Mouse (Mus musculus): ENCODE data around the gene Mybph.

Gene Mybph

DNA sequence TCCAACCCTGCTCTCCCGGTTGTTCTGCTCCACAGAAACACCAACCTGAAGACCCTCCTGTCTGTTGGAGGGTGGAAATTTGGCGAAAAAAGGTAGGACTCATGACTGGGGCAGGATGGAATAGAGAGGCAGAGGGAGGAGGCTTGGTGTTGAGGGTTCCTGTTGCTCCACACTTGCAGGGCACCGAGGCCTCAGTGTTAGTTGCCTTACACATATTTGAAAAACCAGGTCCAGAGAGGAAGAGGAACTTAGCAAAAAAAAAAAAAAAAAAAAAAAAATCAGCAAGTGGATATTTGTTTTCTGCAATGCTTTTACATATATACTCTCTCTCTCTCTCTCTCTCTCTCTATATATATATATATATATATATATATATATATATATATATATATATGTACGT lies 9.2 kb upstream of the Mybph start:
- no peak for DNase-seq (ENCODE audit: low spot score)

GRCm38 (mm10) chr1:134188217-134188616 lies 5.0 kb upstream of the Mybph start:
- DNase-seq (ENCODE audit: low spot score): no peak

DNA sequence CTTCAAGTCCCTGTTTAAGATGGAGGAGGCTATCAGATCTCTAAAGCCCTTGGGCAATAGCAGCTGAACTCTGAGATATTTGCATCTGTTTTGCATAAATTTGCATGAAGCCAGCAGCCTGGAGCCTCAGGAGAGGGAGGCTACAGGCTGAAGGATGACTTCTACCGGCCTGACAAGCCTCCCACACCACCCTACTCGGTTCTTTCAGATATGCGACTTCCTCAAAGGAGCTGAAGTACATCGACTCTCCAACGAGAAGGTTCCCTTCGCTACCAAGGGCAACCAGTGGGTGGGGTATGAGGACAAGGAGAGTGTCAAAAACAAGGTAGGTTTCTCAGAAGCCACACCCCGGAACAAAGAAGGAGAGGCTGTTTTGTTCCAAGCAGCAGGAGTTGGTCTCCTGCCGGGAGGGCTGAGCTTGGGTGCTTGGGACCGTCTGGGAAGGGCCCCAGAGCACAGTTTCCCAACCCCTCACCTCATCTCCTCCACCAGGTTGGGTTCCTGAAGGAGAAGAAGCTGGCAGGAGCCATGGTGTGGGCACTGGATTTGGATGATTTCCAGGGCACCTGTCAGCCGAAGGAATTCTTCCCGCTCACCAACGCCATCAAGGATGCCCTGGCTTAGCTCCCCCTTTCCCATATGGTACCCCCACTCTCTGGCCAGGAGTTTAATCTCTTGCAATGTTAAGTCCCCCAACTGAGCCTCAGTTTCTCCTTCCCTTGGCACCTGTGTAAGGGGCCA lies 4.1 kb upstream of the Mybph start:
- no peak for DNase-seq (ENCODE audit: low spot score)

DNA sequence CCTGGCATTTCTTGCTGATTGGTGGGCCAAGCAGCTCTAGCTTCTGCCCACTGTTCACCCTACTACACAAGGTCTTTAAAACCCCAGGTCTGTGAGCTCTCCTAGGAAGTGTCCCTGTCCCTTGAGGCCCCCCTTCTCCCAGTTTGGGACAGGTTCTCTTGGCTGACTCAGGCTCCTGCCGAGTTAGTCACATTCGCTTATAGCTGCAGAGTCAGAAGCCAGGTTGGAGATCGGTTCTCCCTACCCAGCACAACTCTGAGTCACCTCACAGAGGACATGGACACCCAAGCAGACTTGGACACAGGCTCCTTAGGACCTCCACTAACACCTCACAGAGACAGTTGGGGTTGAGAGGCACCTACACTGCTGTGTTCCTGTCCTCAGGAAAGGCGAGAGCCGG lies 2.1 kb upstream of the Mybph start:
- no peak for DNase-seq (ENCODE audit: low spot score)

DNA sequence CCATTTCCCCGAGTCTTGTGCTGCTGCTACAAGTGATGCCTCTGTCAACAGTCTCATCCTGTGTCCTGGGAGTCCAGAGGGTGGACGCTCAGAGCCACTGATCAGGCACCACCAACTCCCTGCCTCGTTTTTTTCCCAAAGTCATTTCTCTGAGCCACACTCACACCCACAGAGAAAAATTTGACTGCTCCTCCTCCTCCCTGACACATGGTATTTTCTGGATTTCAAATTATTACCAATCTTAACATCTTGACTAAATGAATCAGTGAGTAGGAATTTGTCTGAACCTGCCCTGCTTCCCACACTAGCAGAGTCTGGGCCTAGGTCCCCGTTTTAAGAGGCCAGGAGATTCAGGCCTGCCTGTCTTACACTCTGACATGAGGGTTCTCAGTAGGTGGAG lies 1.2 kb upstream of the Mybph start:
- DNase-seq (ENCODE audit: low spot score): no peak

- no peak for DNase-seq (ENCODE audit: low spot score)
Measured at GRCm38 (mm10) chr1:134193674-134194197, 488 bp downstream of the Mybph start.

- no peak for DNase-seq (ENCODE audit: low spot score)
Measured at GRCm38 (mm10) chr1:134194298-134195022, 1.2 kb downstream of the Mybph start.

GRCm38 (mm10) chr1:134195117-134195516 lies 1.9 kb downstream of the Mybph start:
- no peak for DNase-seq (ENCODE audit: low spot score)

- no peak for DNase-seq (ENCODE audit: low spot score)
Measured at GRCm38 (mm10) chr1:134195571-134195970, 2.3 kb downstream of the Mybph start.

DNA sequence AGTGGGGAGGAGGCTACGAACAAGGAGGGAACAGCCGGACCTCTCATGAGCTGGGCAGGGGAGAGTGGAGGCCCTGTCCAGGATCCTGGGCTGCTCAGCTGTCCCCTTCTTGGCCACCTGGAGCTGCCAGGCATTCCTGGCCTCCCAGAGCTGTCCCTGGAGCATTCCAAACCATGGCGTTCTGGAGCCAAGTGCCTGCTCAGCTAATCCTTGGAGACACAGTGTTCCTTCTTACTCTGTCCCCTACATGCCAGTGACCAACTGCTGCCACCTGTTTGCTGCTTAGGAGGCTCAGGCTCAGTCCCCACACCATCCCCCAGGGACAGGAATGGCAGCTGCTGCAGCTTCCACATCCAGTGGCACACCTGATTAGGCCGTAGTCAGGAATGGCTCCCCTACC lies 2.7 kb downstream of the Mybph start:
- DNase-seq (ENCODE audit: low spot score): no peak

- peak; percentile 56 for DNase-seq (ENCODE audit: low spot score)
Measured at GRCm38 (mm10) chr1:134196386-134196785, 3.1 kb downstream of the Mybph start.

DNA sequence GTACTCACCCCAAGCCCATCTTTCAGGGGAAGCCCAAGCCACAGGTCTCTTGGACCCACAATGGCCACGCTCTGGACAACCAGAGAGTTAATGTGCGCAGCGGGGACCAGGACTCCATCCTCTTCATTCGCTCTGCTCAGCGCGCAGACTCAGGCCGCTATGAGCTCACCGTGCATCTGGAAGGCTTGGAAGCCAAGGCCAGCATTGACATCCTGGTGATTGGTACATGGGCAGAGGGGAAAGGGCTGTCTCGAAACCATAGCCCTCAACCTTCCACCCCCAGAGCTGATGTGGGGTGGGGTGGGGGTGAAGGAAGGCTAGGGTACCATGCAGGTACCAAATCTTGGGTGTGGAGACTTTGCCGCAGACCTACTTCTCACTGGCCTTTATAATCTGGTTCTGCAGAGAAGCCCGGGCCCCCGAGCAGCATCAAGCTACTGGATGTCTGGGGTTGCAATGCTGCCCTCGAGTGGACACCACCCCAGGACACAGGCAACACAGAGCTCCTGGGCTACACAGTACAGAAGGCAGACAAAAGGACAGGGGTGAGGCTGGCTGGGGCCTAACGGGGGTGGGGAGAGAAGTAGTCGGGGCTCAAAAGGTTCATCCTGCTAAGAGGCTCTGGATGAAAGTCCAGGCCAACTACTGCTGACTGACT lies 4.2 kb downstream of the Mybph start:
- DNase-seq (ENCODE audit: low spot score): no peak

DNA sequence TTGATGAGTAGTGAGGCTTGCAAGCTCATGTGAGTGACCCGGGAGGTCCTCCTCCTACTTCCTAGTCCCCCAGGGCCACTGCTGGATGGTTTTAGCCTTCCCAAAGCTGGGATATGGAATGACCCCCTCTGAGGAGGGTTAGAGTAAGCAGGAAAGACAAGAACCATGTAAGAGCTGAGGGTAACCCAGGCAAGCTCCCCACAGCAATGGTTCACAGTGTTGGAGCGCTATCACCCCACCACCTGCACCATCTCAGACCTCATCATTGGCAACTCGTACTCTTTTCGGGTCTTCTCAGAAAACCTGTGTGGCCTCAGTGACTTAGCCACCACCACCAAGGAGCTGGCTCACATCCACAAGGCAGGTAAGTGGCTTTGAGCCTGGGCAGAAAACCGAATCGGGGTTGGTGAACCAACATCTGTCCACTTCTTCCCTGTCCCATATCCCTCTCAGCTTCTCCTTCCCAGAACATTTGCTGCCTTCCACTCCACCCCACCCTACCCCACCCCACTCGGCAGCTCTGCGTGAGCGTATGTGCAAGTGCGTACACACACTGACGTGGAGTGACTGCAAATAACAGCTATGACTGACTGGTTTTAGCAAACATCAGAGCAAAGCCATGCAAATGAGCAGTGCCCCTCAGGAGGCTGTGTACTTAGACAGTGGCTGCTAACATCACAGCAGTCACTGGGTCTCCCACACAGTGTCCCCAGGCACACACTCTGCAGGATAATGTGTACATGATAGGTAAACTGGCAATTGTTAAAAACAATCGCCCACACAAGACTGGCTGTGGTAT lies 5.1 kb downstream of the Mybph start:
- no peak for DNase-seq (ENCODE audit: low spot score)

DNA sequence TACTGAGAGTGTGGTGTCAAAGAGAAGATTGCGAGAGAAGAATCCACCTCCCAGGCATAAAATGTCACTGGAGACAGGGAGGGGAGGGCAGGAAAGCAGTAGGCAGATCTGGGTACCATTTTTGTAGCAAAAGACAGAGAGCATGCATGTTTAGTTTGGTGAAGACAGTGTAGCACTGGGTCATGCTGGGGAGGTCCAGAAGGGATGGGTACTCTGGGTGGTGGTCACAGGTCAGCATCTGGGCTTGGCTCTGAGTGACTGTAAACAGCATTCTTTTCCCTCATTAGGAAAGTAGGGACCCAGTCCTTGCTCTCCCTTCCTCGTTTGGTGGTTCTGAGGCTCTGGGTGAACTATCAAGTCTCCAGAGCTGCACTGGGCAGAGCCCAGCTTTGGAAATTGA lies 7.2 kb downstream of the Mybph start:
- no peak for DNase-seq (ENCODE audit: low spot score)

DNA sequence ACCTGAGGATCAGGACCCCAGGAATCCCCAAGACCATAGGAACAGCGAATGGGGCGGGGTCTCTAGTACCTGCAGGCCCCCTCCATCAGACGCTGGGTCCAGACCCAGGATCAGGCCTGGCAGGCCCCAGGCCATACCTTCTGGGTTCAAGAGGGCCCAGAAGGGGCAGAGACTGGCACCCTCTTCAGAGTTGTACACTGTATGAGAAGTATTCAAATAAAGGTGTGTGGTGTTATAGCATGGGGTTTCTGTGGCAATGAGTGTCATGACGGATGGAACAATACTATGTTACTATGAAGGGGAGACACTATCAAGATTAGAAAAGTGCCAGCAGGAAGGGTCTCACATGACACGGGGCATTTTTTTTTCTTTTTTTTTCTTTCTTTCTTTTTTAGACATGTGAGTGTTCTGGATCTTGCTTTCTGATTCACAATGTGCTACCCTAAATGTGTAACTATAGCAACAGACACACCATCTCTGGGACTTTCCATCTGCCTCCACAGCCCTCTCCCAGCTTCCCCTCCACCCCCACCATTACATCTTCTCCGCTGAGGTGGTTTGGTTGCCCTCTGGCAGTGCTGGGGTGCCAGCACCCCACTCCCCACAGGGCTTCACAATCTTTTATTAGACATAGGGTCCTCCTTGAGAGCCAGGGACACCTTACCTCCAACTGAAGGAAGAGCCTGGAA lies 7.9 kb downstream of the Mybph start:
- DNase-seq (ENCODE audit: low spot score): no peak

- no peak for DNase-seq (ENCODE audit: low spot score)
Measured at GRCm38 (mm10) chr1:134201751-134202420, 8.6 kb downstream of the Mybph start.

GRCm38 (mm10) chr1:134204230-134204629 lies 11.0 kb downstream of the Mybph start:
- no peak for DNase-seq (ENCODE audit: low spot score)

- DNase-seq (ENCODE audit: low spot score): no peak
Measured at GRCm38 (mm10) chr1:134205296-134206018, 12.2 kb downstream of the Mybph start.

GRCm38 (mm10) chr1:134206085-134206484 lies 12.8 kb downstream of the Mybph start:
- no peak for DNase-seq (ENCODE audit: low spot score)

DNA sequence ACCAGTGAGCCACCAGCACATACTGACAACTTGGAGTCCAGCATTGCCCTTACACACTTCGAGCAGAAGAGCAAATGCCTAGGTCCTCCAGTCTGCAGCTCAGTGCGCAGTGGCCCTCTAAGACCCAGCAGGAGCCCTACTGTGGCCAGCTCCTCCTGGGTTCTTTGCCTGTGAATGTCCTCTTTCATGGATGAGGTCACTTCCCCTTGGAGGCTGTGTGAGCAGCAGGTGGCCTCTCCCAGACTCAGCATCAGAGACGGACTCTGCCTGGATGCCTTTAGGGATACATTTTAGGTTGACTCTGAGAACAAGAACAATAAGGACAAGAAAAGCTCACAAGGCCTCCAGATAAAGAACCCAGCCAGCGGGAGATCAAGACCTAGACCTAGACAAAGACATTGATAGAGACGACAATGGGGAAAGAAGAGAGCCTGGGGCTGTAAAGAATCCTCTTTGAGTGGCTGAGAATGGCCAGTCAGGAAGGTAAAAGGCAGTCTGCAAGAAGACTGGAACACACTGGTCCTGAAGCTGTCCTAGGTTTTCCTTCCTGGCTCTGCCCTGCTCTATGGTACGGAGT lies 17.0 kb downstream of the Mybph start:
- DNase-seq (ENCODE audit: low spot score): no peak

All from ovary, adult 18-20 months (tissue).